Mouse (Mus musculus) lung, postnatal 0 days (tissue): ENCODE data around the gene Chst10.
A peak's percentile ranks its signal among the peaks of the same experiment; 100 is the strongest.

Source experiments
- CTCF ChIP-seq: IDR thresholded peaks from 2 replicates; pipeline ENCODE4 v1.5.1; 2016; ENCODE audit warnings: antibody characterized with exemption, mild to moderate bottlenecking
- EP300 ChIP-seq: IDR thresholded peaks from 2 replicates; pipeline ENCODE4 v1.6.1; 2016; ENCODE audit warnings: antibody characterized with exemption, mild to moderate bottlenecking, control low read depth

DNA sequence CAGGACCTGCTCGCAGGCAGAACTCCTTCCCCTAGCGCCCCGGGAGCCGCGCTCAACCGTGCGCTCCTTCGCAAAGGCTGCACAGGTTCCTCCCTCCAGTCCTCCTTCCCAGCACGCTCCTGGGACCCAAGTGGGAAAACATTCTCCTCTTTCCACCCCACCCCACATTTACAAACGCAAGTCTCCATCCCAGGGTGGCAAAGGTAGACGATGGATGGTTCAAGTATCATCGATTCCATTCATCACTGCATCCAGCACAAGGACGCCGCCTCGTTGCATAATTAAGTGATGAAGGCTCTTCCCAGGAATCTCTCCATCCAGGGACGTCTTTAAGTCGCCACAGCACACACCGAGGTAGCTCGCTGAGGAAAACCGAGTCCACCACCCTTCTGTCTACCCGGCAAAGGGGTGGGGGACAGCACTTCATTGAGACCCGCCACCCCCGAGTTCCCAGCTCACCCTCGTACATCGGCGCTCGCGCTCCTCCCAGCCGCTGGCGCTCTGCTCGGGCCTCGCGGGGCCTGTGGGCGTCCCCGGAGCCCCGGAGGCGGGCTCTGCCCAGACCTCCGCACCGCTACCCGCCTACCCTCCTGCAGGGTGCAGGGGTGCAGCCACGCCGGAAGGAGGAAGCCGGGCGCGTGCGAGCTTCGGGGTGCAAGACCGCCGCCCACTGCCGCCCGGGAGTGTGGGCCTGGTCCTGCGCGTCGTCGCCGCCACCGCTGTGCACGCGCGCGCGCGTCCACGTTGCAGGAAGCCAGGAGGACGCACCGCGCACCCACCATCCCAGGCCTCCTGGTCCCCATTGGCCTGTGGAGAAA, at the start of gene Chst10:
- peak; percentile 4; the same call in 1 of the 2 replicates for TF ChIP-seq CTCF
- TF ChIP-seq EP300, result no peak
